Mouse (Mus musculus) midbrain, embryonic 11.5 days (tissue): ENCODE data around the gene Rbm17. TPM values are rescaled to one million over a fixed set of nuclear protein-coding genes. Genes with fewer than 3 reads are reported as not detected.

Source experiments
- ATAC-seq: fragments of 200-750 bp; cut with Nextera tagmentation; 2 replicates; pipeline ENCODE4 v1.8.0; 2017; ENCODE audit warnings: moderate TSS enrichment, moderate library complexity; ENCODE audit not compliant: low FRiP score
- DNase-seq: peaks from one replicate; pipeline ENCODE4 v3.0.0; 2015; ENCODE audit warnings: low spot score; ENCODE audit errors: missing footprints
- H3K27ac ChIP-seq: fragments of 300-500 bp; sonication (generic); 2 replicates; pipeline ENCODE4 v1.5.1; 2014; ENCODE audit warnings: low read depth, low read length
- H3K27me3 ChIP-seq: fragments of 300-500 bp; sonication (generic); 2 replicates; pipeline ENCODE4 v1.6.1; 2014; ENCODE audit warnings: mild to moderate bottlenecking, low read length, moderate library complexity, mixed read lengths; ENCODE audit not compliant: control insufficient read depth, insufficient read depth
- H3K36me3 ChIP-seq: fragments of 300-500 bp; sonication (generic); 2 replicates; pipeline ENCODE4 v1.6.1; 2014; ENCODE audit warnings: mild to moderate bottlenecking, low read length, moderate library complexity, mixed read lengths; ENCODE audit not compliant: control insufficient read depth, insufficient read depth
- H3K4me1 ChIP-seq: fragments of 300-500 bp; sonication (generic); 2 replicates; pipeline ENCODE4 v1.6.1; 2014; ENCODE audit warnings: low read length; ENCODE audit not compliant: control insufficient read depth, insufficient read depth
- H3K4me2 ChIP-seq: fragments of 300-500 bp; sonication (generic); 2 replicates; pipeline ENCODE4 v1.6.1; 2014; ENCODE audit warnings: mild to moderate bottlenecking, moderate library complexity
- H3K4me3 ChIP-seq: fragments of 300-500 bp; sonication (generic); 2 replicates; pipeline ENCODE4 v1.5.1; 2014; ENCODE audit warnings: low read depth, low read length
- H3K9ac ChIP-seq: fragments of 300-500 bp; sonication (generic); 2 replicates; pipeline ENCODE4 v1.6.1; 2014; ENCODE audit warnings: low read length
- H3K9me3 ChIP-seq: fragments of 300-500 bp; sonication (generic); 2 replicates; pipeline ENCODE4 v1.6.1; 2016; ENCODE audit warnings: low read length; ENCODE audit not compliant: control insufficient read depth
- WGBS: fragments of 180-500 bp; shearing (Covaris S2); extraction: QIAGEN DNeasy Blood & Tissue Kit; methylation state at CpG from one replicate; pipeline ENCODE4 v1.1.7; 2014; 5-methylcytosine and 5-hydroxymethylcytosine counted together
- polyA plus RNA-seq: library from polyadenylated mRNA; unstranded; fragments of >200 nt; fragmentation: Nextera tagmentation; extraction: Ambion mirVana; gene quantifications from 2 replicates; pipeline ENCODE4 v1.2.1, GENCODE M21; 2014

Gene Rbm17
- polyA plus RNA-seq, 1 experiment from 2014 or later: 187 TPM

GRCm38 (mm10) chr2:11557244-11557643, 46.7 kb downstream of the Rbm17 start:
- no peak for ATAC-seq
- DNase-seq: peak; percentile 59
- H3K27ac ChIP-seq: no peak overlapping the region
- H3K4me2 ChIP-seq: no peak overlapping the region
- no peaks in the 10 kb centered on the region for H3K9me3 ChIP-seq
- H3K4me1 ChIP-seq: peaks cover 10% of the 10 kb centered on the region
- no peaks in the 10 kb centered on the region for H3K36me3 ChIP-seq
- no peak overlapping the region for H3K4me3 ChIP-seq
- H3K27me3 ChIP-seq: peaks cover 18% of the 10 kb centered on the region
- H3K9ac ChIP-seq: no peak overlapping the region
- WGBS: 62% methylated on average over 3 of the region's 3 CpGs

GRCm38 (mm10) chr2:11555316-11555715, 48.6 kb downstream of the Rbm17 start:
- H3K27me3 ChIP-seq: peaks cover 18% of the 10 kb centered on the region
- no peak overlapping the region for H3K9ac ChIP-seq
- 59% methylated on average over 6 of the region's 6 CpGs for WGBS
- peaks cover 10% of the 10 kb centered on the region for H3K4me1 ChIP-seq
- no peak for ATAC-seq
- H3K4me3 ChIP-seq: no peak overlapping the region
- H3K9me3 ChIP-seq: no peaks in the 10 kb centered on the region
- H3K27ac ChIP-seq: no peak overlapping the region
- peak; percentile 75 for DNase-seq
- no peaks in the 10 kb centered on the region for H3K36me3 ChIP-seq
- no peak overlapping the region for H3K4me2 ChIP-seq

GRCm38 (mm10) chr2:11553471-11554400, 50.2 kb downstream of the Rbm17 start, which contains the start of gene Pfkfb3:
Pfkfb3 (minus strand) TSS chr2:11554077.
- peaks cover 10% of the 10 kb centered on the region for H3K4me1 ChIP-seq
- H3K27me3 ChIP-seq: peaks cover 18% of the 10 kb centered on the region
- peak within 1 kb of the TSS; percentile 56 for H3K9ac ChIP-seq
- no peaks in the 10 kb centered on the region for H3K9me3 ChIP-seq
- no peaks in the 10 kb centered on the region for H3K36me3 ChIP-seq
- WGBS: 2% methylated on average over 63 of the region's 67 CpGs
- DNase-seq: peak; percentile 97
- H3K4me3 ChIP-seq: peak within 1 kb of the TSS; percentile 38
- ATAC-seq: peak; percentile 88
- peak within 1 kb of the TSS; percentile 79 for H3K4me2 ChIP-seq
- H3K27ac ChIP-seq: no peak within 1 kb of the TSS

GRCm38 (mm10) chr2:11552966-11553451, 50.9 kb downstream of the Rbm17 start:
- Histone ChIP-seq H3K27me3 (peaks cover 18% of the 10 kb centered on the region), H3K27ac (no peak overlapping the region), H3K4me3 (peak overlapping the region; percentile 38), H3K4me1 (peaks cover 10% of the 10 kb centered on the region), H3K4me2 (peak overlapping the region; percentile 79), H3K36me3 (no peaks in the 10 kb centered on the region), H3K9me3 (no peaks in the 10 kb centered on the region), H3K9ac (peak overlapping the region; percentile 56)
- peak; percentile 51 for ATAC-seq
- WGBS: 3% methylated on average over 15 of the region's 15 CpGs
- DNase-seq: no peak

GRCm38 (mm10) chr2:11552297-11552821, 51.6 kb downstream of the Rbm17 start:
- peaks cover 18% of the 10 kb centered on the region for H3K27me3 ChIP-seq
- H3K4me3 ChIP-seq: no peak overlapping the region
- peak; percentile 25 for ATAC-seq
- no peak overlapping the region for H3K27ac ChIP-seq
- 6% methylated on average over 9 of the region's 9 CpGs for WGBS
- no peaks in the 10 kb centered on the region for H3K36me3 ChIP-seq
- H3K4me2 ChIP-seq: no peak overlapping the region; the same call in 1 of the 2 replicates
- H3K9ac ChIP-seq: no peak overlapping the region
- no peaks in the 10 kb centered on the region for H3K9me3 ChIP-seq
- peak; percentile 88 for DNase-seq
- peaks cover 10% of the 10 kb centered on the region for H3K4me1 ChIP-seq

- Histone ChIP-seq H3K9ac (no peak overlapping the region), H3K4me3 (no peak overlapping the region), H3K36me3 (no peaks in the 10 kb centered on the region), H3K4me1 (peaks cover 10% of the 10 kb centered on the region), H3K9me3 (no peaks in the 10 kb centered on the region), H3K27ac (no peak overlapping the region), H3K27me3 (peaks cover 18% of the 10 kb centered on the region), H3K4me2 (no peak overlapping the region)
- WGBS: 32% methylated on average over 1 of the region's 1 CpGs
- ATAC-seq (no peak), DNase-seq (no peak)
These were observed 52.2 kb downstream of the Rbm17 start for GRCm38 (mm10) chr2:11551726-11552125.

- Histone ChIP-seq H3K4me2 (no peak overlapping the region), H3K27me3 (peaks cover 9% of the 10 kb centered on the region), H3K9ac (no peak overlapping the region), H3K4me3 (no peak overlapping the region), H3K27ac (no peak overlapping the region), H3K4me1 (peaks cover 10% of the 10 kb centered on the region), H3K36me3 (no peaks in the 10 kb centered on the region), H3K9me3 (no peaks in the 10 kb centered on the region)
- WGBS: 91% methylated on average over 10 of the region's 10 CpGs
- ATAC-seq (no peak), DNase-seq (no peak)
These were observed 55.4 kb downstream of the Rbm17 start for GRCm38 (mm10) chr2:11548508-11548907.

GRCm38 (mm10) chr2:11547609-11548008, 56.3 kb downstream of the Rbm17 start:
- Histone ChIP-seq H3K9me3 (no peaks in the 10 kb centered on the region), H3K9ac (no peak overlapping the region), H3K27me3 (peaks cover 3% of the 10 kb centered on the region), H3K4me2 (no peak overlapping the region), H3K4me3 (no peak overlapping the region), H3K27ac (no peak overlapping the region), H3K4me1 (0 out of 2 replicates have a peak, but pooled peaks cover 3% of the 10 kb centered on the region), H3K36me3 (no peaks in the 10 kb centered on the region)
- WGBS: 65% methylated on average over 2 of the region's 2 CpGs
- DNase-seq (no peak), ATAC-seq (no peak)

GRCm38 (mm10) chr2:11546091-11546490, 57.9 kb downstream of the Rbm17 start:
- no peaks in the 10 kb centered on the region for H3K36me3 ChIP-seq
- H3K27me3 ChIP-seq: no peaks in the 10 kb centered on the region
- no peak overlapping the region for H3K4me2 ChIP-seq
- no peak overlapping the region for H3K4me3 ChIP-seq
- DNase-seq (no peak), ATAC-seq (no peak)
- H3K27ac ChIP-seq: no peak overlapping the region
- no peak overlapping the region for H3K9ac ChIP-seq
- 87% methylated on average over 8 of the region's 8 CpGs for WGBS
- no peaks in the 10 kb centered on the region for H3K9me3 ChIP-seq
- H3K4me1 ChIP-seq: no peaks in the 10 kb centered on the region
